Mouse (Mus musculus): ENCODE data around the gene Mapk6.

The Mapk6 gene

DNA sequence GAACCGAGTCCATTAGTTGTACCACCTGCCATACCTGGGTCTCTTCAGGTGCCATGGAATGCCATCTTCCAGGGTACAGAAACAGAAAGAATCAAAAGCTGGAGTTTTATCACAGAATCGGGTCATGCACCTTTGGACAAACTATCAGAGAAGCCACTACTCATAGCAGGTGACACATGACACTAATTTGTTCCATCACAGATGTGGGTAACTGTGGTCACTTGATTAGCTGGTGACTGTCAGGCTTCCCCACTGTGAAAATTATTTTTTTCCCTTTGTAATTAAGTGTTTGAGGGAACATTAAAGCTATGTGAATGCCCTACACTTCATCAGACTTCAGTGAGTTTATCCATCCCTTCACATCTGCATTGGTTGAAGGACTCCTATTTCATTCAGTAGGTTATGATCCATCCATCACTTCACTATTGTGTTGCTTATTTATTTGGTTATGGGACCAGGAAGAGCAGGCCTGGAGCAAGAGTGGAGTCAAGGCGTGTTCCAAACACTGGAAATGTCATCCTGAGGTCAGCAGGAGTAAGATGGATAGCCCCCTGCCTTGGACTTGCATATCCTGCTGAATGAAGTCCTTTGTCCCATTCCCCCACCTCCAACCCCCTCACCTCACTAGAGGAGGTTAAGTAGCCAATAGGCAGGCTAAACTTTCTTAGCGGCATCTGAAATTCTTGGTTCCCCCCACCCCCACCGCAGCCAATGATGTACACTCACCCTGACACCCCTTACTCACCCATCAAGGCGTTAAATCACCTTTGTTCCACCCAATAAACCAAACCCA is 14.7 kb upstream of the Mapk6 start:
- no peak for DNase-seq (ENCODE audit: low read depth)

DNA sequence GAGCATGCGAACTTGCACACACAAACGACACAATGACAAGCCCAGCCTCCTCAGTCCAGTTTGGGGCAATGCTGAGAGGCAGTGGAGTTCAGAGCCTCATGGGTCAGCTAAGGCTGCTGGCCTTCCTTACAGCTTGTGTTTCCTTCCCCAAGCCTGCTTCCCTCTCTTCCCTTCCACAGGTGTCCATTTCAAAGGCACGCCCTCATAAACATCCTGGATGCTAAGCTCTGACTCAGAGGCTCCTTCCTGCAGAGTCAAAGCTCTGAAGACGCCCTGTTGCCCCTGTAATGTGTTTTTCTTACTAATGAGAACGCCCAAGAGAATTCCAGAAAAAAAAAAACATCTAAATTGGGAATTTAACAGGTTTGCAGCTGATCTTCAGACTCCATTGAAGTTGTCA is 13.9 kb upstream of the Mapk6 start:
- DNase-seq (ENCODE audit: low read depth): no peak

DNA sequence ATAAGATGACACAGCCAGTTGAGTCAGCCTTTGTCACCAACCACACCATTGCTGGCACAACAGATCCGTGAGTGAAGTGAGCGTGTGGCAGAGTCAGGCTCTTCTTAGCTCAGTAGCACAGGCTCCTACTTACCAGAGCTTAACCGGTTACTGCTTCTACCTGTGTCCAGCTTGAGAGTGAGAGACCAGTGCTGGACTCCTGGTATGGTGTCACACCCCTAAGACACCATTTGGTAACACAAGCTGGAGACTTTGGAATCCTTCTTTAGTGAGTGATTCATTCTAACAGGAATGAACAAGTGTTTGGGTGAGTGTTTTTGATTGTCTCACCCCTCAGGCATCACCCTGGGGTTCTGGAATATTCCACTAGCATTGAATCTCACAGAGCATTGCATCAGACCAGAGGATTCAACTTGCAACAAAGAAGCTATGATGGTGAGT is 12.5 kb upstream of the Mapk6 start:
- peak; percentile 80 for DNase-seq (ENCODE audit: low read depth)

DNA sequence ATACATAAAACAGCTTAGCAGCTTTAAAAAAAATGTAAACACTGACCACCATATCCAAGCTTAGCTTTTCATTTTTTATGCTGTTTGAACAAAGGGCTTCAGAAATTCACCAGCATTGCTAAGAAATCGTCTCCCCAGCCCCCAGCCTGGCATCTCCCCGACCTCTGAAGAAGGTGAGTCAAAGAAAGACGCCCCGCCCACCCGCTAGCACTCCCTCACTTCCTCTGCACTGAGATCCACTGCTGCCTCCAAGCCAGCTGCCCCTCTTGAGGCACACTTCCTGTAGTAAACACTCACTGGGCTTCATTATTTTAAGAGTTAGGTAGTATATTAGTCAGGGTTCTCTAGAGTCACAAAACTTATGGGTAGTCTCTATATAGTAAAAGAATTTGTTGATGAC is 4.4 kb upstream of the Mapk6 start:
- DNase-seq (ENCODE audit: low read depth): no peak

DNA sequence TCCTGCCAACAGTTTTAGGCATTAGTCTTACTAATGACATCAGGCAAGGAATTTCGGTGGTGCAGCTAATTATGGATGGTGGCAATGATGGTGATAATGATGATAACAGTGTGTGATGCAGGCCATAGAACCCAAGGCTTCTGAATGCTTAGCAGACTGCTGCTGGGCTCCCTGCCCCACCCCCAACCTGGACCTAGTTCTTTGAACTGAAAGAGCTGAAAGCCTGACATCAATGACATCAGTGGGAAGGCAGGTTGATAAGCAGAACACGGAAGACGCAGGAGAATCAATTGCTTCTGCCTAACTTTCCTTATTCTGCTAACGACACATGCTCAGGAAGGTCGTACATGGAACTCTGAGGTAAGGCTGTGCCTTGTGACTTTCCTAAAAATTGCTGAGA is 3.4 kb upstream of the Mapk6 start:
- no peak for DNase-seq (ENCODE audit: low read depth)

DNA sequence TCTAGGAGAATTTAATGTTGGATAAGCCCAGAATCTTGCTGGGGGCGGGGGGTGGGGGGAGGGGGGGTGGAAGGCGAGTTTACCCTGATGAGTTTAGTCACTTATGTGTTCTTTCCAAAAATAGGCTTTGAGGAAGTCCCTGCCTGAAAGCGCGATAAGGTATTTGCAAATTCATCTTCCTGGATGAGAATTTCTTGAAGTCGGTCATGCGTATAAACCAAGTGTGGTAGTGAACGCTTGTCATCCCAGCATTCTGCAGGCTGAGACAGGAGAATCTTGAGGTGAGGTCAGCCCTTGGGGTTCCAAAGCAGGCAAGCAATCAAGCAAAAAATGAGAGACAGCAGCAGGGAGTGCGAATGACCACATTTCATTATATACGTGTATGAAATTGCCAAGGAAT is 1.8 kb upstream of the Mapk6 start:
- no peak for DNase-seq (ENCODE audit: low read depth)

DNA sequence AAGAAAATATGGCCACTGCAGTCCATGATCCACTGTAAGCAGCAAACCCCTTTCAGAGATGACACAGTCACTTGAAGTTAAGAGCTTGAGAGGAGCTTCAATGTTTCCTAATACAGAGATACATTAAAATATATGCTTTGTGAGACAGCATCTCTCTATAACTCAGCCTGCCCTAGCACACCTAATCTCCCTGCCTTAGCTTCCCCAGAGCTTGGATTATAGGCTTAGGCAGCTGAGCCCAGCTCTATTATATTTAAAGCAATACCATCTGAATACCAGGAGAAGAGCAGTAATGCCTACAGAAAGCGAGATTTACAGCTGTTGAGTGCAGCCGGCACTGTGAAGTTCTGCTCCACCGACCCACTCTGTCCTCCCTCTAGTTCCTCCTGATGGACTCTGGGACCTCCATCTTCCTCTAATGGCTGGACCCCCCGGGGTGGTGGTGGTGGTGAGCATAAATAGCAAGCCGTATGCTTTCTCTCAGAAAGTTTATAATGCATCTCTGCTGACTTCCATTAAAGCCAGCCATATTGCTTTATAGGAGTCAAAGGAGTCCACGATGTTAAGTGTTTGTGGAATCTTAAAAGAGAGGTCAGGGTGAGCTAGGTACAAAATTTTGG is 1.2 kb upstream of the Mapk6 start:
- no peak for DNase-seq (ENCODE audit: low read depth)

DNA sequence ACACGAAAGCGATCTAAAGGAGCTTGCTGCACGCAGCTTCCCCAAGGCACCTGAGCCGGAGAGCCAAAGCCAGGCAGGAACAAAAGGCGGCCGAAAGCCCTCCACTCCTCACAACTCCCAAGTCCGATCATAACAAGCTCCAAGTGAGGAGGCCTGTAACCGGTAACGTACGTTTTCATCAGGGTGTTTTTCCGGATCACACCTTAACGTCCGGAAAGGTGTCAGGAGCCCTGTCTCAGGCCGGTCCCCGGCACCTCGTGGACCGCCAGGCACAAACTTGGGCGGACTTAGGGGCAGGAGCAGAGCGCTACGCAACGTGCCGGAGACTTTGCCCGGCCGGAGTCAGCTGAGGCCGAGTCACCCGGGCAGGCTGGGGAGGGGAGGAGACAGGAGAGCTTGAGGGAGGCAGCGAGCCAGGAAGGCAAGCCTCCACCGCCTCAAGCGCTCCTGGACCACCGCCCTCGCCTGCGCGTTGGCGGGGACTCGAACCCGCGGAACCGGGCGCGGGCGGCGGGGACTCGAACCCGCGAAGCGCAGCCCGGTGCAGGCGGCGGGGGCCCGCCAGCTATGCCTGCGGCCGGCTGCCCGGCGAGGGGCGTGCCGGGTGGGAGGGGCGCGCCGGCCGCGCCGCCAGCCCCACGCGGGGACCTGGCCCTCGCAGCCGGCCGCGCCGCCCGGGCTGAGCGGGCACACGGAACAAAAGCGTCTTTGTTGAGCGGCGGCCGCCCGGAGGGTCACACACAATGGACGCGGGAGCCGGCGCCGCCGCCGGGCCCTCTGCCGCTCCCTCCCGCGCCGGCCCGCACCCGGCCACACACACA is 564 bp downstream of the Mapk6 start:
- peak; percentile 78 for DNase-seq (ENCODE audit: low read depth)

DNA sequence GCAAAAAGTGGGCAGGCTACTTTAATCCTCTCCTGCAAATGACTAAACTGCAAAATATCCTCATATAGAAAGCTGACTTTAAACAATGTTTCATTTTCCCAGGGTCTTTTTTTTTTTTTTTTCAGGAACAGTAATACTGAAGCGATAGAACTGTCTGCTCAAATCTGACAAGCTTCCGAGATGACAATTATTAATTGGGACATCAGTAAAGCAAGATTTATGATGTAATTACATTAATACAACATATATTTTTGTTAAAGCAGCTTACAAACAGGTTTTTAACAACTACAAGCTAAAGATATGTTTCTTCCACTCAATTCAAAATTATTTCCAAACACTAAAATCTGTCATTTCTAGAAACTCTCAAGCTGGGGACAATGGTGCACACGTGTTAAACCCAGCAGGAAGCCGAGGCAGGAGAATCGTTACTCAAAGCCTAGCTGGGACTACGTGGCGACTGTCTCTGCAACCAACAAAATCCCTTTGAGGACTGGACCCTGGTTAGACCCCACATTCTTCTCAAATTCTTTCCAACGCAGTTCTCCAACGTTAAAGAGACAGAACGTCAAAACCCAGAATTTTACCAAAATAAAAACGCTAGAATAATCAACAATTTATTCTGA is 1.5 kb downstream of the Mapk6 start:
- DNase-seq (ENCODE audit: low read depth): no peak

DNA sequence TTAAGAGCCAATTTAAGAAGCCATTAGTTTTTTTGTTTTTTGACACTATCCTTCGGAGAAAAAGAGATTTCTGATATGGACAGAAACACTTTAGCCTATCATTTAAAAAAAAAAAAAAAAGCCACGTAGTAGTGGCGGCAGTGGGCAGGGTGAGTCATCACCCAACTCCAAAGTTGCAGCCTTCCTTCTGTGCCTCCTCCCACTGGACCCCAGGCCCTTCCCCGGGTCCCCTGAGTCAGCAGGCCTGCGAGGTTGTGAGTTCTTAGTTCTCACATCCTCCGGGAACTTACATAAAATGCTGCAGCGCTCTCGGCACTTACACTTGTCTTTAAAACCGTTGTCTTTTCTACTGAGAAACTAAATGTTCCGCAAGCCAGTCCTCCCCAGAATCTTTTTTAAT is 2.0 kb downstream of the Mapk6 start:
- peak; percentile 71 for DNase-seq (ENCODE audit: low read depth)

DNA sequence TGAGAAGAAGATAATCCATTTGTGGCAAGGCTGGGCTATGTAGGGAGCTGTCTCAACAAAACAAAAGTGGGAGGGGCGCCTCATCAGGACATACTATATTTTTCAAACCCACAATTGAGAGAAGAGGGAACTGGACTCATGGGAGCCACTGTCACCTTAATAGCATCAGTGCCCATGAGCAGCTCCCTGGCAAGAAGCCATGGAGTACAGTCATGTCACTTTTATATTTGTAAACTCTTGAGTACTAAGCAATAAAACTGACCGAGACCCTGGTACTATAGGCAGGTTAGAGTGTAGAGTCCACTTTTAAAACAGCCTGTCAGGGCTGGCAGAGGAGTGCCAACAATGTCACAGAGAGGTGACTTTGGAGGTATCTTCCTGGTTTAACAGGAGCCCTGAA is 3.7 kb downstream of the Mapk6 start:
- no peak for DNase-seq (ENCODE audit: low read depth)

DNA sequence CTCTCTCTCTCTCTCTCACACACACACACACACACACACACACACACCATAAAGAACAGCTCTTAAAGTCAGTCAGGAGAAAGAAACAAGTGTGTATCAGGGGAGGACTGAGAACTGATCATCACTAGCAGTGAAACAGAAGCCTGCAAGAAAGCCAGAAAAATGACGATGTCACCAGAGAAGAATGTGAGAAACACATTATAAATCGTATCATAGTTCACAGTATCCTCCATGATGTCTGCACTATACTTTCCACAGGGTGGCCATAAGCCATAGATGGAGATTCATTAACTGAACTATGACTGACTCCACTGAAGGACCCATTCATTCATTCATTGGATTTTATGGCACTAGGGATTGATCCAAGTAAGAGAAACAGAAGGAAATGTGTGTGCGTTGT is 6.3 kb downstream of the Mapk6 start:
- DNase-seq (ENCODE audit: low read depth): no peak

DNA sequence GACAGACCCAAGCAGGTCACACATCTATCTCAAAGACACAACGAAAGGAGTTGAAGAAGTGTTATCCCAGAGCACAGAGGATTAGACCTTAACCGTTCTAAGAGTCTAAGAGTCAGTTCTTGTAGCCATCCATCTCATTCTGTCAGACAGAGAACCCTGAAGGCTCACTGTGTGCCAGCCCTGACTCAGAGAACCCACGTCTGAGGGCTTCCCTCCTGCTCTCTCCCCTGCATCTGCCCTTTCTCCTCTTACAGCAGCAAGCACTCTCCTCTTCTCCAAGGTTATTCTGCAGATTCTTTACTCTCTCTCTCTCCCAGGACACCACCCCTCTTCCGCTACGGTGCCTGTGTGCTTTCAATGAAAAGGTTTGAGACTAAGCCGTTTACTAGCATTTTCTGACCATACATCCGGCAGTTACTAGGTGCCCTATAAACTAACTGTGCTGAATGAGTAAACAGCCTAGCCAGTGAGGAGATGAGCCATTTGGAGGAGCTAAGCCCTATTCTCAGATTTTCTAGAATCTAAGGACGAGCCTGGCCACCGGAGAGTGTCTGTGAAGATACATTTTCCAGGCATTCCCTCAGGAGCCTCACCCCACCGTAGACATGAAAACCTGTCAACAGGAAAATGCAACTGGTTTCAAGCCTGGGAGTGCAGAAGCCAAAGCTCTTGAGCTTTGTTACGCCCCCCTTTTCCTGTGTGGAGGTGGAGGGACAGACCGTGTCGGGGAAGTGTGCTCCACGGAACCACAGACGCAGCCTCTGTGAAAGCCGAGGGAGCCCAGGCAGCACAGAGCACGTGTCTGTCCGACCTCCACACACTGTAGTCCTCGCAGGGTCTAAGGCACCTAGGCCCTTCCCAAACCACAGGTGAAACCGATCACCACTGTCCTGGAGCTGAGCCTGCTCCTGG is 8.0 kb downstream of the Mapk6 start:
- DNase-seq (ENCODE audit: low read depth): no peak

DNA sequence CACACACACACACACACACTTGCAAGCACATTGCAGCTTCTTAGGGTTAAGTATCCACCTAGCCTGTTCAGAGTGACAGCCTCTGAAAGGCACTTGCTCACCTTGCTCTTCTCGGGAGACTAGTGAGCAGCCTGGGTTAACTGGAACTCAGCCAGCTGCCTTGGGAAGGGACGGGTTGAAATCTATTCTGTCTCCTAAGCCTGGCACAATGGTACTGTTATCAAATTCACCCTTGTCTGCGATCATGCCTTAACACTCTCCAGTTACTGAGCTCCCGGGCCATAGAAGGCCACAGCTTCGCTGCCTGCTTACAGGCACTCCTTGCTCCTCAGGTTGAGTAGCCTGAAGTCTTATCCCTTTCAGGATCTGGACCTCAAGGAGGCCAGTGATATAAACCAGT is 9.2 kb downstream of the Mapk6 start:
- DNase-seq (ENCODE audit: low read depth): no peak

DNA sequence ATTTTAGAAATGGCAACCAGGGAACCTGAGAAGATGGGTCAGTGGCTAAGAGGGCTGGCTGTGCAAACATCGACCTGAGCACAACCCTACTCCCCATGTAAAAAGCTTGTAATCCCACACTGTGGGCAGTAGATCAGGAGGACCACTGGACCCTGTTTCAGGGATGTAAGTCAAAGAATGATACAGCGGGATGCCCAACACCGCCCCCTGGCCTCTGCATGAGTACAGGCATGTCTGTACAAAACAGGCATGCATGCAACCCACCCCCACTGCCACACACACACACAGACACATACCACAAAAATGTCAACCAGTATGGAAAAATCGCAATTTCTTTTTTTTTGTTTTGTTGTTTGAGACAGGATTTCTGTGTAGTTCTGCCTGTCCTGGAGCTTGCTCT is 10.7 kb downstream of the Mapk6 start:
- DNase-seq (ENCODE audit: low read depth): no peak

DNA sequence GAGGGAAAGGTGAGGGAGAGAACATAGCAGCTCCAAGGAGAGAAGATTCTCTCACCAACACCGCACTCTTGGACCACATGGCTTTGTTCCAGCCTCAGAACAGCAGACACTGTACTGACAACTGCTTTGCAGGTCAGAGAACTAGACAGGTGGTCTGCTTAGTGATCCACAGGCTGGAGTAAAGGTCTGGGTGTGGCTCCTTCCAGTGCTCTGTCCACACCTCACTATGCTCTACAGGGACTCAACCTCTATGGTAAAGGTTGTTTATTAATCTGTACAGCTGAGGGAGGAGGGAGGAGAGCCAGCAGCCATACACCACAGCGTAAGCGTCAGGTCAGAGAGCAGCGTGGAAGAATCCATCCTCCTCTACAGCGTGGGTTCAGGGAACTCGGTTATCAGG is 13.8 kb downstream of the Mapk6 start:
- DNase-seq (ENCODE audit: low read depth): no peak

DNA sequence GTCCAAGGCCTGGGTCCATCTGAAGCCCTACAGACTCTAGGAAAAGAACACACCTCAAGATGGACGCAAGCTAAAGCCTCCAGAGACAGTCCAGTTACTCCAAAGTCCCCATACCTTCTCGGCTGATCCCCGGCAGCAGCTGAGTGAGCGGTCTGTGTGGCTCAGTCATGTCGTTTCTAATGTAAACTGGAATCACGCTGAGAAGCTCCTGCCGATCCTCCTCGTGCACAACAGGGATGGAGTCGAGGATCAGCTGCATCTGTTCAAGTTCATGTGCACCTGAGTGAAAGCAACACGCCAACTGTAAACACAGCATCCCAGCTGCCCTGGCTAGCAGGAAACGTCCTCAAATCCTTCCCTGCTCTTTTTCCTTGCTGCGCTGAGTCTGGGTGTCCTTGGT is 16.6 kb downstream of the Mapk6 start:
- DNase-seq (ENCODE audit: low read depth): no peak

DNA sequence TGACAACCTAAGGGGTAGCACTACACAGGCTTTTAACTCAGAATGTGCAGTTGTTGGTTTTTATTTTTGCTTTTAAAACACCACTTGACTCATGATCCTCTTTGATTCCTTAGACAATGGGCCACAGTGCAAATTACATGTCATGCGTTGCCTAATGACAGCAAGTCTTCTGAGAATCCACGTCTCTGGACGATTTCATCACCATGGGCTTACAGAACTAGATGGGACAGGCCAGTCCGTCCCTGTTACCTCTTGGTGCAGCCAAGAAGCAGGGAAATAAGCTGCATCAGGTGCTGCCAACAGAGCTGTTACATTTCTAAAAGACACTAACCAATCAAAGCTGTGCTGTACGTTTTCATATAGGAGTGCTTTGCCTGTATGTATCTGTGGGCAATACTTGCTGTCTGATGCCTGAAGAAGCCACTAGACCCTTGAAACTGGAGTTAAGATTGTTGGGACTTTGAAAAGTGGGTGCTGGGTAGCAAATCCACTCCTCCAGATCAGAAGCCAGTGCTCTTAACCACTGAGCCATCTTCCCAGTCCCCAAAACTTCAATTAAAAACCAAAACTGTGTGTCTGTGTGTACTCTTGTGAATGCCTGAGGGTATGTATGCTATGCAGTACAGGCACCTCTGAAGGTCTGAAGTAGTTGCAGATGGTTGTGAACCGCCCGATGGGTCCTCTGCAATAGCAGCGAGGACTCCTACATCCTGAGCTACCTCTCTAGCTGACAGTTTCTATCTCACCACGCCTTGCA is 24.4 kb downstream of the Mapk6 start:
- no peak for DNase-seq (ENCODE audit: low read depth)

DNA sequence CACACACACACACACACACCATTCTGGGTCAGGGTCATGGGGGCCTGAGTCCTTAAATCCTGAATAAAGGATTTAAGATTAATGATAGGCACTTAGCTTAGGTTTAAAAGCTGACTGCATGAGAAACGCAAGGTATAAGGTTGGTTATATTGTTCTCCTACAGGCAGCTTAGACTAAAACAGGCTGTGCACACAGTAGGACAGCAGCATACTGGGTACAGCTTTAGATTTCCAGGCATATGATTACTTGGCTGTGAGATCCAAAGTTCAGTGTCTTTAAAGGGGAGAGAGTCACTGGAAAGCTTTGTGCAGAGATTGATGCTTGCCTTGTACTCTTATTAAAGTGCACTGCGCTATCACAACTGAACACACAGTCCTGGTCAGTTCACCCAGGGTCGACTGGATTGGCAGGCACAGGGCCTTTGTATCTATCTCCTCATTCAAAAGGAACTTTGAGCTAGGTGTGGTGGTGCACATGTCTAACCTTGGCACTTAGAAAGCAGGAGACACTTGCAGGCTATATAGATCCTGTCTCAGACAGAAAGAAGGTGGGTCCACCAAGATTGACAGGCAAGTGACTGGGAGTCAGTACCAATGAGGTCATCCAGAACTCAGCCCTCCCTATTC is 25.4 kb downstream of the Mapk6 start:
- no peak for DNase-seq (ENCODE audit: low read depth)

DNA sequence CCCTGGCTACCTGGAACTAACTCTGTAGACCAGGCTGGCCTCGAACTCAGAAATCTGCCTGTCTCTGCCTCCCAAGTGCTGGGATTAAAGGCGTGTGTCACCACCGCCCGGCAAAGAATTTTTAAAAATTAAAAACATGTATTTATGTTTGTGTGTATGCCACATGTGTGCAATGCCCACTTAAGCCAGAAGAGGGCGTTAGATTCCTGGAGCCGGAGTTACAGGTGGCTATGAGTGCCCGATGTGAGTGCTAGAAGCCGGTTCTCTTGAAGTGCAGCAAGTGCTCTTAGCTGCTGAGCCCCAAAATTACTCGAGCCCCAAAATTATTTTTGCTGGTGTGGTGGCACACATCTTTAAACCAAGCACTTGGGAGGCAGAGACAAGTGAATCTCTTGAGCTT is 26.0 kb downstream of the Mapk6 start:
- no peak for DNase-seq (ENCODE audit: low read depth)

All from fibroblast of lung, adult 2 months (primary cell).